Mouse (Mus musculus) CD4-positive, CD25-positive, alpha-beta regulatory T cell, adult 2 months (primary cell): Measurements from ENCODE around the gene Yif1b.
"Not testable (repeated sequence)": the region's sequence is repeated elsewhere in the genome, so short reads cannot be mapped to it uniquely, and the experiment has no call there.

ENCODE experiments used
- DNase-seq: peaks from one replicate; pipeline ENCODE4 v3.0.0-alpha.2; 2012; ENCODE audit warnings: low read depth, low spot score

The Yif1b gene

DNA sequence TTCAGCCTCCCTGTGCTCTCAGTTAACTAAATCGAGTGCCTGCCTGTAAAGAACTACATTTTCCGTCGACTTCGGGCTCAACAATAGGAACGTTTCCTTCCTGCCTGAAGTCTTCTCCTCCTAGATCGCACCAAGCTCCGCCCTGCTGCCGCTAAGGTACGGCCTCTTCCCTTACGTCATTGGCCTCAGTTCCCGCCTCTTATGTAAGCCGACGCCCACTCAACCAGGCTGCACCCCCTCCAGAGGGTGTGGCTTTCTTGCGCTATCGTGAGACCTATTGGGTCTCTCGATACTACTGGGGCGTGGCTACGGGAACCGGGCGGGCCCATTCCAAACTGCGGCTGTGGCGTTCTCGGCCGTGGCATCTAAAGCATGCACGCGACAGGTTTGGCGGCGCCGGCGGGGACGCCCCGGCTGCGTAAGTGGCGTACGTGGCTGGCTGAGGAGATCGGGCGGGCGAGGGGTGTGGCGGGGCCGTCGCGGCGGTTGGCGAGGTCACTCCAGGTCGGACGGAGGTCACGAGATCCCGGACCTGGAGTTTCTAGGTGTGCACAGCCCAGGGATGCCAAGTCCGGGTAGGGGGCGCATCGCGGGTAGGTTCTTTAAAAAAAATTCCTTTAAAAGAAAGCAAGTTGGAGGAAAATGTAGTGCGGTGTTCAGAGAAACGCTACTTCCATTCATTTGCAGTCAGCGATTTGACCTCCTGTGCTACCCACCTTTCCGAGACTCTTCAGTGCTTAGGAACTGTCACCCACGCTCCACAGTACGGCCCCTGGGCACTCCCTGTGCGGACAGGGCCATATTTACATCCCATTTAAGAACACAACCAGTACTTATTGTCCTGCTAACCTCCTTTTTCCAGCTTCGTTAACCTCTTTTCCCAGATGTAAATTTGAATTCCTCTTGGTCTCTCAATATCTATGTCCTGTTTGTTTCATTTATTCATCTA is at the start of gene Yif1b:
Gene Yif1b, plus strand, starts transcription at position 311 of the 949 bp plus-strand sequence.
- peak; percentile 100 for DNase-seq

DNA sequence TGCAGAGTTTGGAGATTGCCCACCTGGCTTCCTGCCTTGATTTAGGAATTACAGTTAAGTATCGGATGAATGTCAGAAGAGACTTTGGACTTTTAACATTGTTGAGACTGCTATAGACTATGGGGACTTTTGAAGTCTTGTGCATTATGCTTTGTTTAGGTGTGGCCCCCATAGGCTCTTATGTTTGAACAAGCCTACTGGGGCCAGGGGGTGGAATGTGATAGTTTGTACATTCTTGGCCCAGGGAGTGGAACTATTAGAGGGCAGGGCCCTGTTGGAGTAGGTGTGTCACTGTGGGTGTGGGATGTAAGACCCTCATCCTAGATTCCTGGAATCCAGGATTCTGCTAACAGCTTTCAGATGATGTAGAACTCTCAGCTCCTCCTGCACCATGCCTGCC is 43.9 kb upstream of the Yif1b start:
- DNase-seq = not testable (repeated sequence)

DNA sequence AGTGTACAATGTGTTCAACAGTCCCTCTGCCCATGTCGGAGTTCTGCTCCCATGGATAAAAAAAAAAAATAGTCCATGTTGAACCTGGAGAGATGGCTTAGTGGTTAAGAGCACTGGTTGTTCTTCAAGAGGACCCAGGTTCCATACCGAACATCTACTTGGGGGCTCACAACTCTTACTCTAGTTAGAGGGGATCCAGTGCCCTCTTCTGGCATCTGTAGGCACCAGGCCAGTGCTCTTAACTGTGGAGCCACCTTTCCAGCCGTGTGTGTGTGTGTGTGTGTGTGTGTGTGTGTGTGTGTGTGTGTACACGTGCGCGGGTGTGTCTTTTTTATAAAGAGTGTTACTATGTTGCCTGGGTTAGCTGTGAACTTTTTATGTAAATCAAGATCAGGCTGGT is 35.6 kb upstream of the Yif1b start:
- DNase-seq = no peak

DNA sequence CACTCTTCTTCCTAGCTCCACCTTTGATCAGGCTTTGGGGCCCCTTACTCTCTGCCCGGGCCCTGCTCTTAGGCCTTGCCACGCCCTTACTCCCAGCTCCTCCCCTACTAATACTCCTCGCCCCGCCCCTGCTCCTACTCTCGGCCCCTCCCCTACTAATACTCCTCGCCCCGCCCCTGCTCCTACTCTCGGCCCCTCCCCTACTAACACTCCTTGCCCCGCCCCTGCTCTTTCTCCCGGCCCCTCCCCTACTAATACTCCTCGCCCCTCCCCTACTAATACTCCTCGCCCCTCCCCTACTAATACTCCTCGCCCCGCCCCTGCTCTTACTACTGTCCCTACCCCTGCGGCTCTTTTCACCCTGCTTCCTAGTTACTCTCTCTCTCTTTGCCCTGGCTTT is 27.1 kb upstream of the Yif1b start:
- DNase-seq = peak; percentile 71

DNA sequence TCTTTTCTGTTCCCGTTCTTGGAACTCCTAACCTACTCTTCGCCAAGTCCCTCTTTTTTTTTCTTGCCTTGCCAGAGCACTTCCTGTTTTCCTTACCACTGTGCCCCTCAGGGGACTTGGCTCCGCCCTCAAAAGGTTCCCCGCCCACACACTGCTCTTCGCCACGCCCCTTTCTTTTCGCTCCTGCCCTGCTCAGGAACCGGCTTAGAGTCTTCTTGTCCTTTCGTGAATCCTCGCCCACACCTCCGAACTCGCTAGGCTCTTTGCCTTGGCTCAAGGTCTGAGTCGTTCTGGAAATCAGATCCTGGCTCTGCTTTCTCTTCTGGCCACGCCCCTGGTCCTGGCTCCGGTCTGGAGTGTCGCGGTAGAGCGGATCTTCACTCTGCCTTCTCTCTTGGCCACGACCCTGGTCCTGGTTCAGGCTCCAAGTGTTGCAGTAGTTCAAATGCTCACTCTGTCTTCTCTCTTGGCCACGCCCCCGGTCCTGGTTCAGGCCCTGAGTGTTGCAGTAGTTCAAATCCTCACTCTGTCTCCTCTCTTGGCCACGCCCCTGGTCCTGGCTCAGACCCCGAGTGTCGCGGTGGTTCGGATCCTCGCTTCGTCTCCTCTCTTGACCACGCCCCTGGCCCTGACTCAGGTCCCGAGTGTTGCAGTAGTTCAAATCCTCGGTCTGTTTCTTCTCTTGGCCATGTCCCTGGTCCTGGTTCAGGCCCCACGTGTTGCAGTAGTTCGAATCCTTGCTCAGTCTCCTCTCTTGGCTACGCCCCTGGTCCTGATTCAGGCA is 26.5 kb upstream of the Yif1b start:
- DNase-seq = peak; percentile 91

DNA sequence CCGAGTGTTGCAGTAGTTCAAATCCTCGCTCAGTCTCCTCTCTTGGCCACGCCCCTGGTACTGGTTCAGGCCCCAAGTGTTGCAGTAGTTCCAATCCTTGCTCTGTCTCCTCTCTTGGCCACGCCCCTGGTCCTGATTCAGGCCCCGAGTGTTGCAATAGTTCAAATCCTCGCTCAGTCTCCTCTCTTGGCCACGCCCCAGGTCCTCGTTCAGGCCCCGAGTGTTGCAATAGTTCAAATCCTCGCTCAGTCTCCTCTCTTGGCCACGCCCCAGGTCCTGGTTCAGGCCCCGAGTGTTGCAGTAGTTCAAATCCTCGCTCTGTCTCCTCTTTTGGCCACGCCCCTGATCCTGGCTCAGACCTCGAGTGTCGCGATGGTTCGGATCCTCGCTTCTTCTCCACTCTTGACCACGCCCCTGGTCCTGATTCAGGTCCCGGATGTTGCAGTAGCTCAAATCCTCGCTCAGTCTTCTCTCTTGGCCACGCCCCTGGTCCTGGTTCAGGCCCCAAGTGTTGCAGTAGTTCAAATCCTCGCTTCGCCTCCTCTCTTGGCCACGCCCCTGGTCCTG is 25.8 kb upstream of the Yif1b start:
- DNase-seq = no peak

DNA sequence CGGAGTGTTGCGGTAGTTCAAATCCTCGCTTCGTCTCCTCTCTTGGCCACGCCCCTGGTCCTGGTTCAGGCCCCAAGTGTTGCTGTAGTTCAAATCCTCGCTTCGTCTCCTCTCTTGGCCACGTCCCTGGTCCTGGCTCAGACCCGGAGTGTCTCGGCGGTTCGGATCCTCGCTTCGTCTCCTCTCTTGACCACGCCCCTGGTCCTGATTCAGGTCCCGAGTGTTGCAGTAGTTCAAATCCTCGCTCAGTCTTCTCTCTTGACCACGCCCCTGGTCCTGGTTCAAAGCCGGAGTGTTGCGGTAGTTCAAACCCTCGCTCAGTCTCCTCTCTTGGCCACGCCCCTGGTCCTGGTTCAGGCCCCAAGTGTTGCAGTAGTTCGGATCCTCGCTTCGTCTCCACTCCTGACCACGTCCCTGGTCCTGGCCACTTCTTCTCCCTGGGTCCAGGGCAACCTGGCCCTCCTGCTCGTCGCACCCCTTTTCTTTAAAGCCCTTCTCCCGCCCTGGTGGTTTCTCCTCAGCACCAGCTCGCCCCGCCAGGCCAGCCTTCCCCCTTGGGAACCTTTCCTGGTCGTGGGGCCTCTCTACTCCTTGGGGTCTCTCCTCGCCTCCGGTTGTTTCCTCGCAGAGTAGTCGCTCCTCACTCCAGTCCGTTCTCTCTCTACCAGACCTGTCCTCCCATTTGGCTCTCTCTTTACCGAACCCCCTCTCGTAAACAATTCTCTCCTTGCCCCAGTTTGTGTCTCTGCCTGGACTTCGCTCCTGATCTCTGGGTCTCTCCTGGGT is 25.2 kb upstream of the Yif1b start:
- not testable (repeated sequence) for DNase-seq

DNA sequence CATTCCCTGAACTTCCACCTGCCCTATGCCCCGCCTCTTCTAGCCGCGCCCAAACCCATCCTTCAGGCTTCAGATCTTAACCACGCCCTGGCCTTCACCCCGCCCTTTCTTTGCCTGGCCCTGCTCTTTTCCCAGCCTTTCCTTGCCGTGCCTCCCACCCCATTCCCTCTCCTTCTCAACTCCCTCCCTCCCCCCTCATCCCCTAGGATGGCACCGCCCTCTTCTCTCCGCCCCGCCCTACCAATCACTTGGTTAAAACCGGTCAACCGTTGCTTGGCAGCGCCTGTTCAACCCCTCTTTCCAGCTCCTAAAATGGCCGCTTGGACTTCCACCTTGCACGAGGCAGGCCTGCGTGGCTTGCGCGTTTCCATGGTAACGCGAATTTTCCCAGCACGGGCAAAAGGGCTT is 24.4 kb upstream of the Yif1b start, which contains the start of gene Catsperg1:
Gene Catsperg1, minus strand, starts transcription at position 361 of the 408 bp plus-strand sequence.
- no peak for DNase-seq

DNA sequence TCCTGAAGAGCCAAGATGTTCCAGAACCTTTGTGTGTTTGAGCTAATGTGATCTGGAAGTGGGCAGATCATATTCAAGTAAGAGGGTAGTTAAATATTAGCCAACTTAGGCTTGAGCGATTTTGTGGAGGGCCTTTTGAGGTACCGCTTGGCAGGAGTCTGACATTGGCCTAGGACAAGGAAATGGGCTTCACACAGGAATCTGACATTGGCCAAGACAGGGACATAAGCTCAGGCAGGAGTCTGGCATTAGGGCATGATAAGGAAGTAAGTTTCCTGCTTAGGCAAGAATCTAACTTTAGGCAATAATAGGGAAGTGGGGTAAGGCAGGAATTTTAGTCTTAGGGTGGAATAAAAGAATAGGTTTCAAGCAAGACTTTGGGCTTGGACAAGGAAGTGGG is 23.9 kb upstream of the Yif1b start:
- no peak for DNase-seq

DNA sequence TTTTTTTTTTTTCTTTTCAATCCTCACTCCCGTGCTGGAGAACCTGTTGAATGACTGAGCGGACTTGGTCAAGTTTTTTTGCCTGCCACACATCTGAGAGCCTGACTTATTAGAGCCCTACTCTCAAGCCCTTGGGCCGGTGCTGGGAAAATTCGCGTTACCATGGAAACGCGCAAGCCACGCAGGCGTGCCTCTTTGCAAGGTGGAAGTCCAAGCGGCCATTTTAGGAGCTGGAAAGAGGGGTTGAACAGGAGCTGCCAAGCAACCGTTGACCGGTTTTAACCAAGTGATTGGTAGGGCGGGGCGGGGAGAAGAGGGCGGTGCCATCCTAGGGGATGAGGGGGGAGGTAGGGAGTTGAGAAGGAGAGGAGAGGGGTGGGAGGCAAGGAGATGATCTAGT is 23.3 kb upstream of the Yif1b start:
- DNase-seq = no peak

DNA sequence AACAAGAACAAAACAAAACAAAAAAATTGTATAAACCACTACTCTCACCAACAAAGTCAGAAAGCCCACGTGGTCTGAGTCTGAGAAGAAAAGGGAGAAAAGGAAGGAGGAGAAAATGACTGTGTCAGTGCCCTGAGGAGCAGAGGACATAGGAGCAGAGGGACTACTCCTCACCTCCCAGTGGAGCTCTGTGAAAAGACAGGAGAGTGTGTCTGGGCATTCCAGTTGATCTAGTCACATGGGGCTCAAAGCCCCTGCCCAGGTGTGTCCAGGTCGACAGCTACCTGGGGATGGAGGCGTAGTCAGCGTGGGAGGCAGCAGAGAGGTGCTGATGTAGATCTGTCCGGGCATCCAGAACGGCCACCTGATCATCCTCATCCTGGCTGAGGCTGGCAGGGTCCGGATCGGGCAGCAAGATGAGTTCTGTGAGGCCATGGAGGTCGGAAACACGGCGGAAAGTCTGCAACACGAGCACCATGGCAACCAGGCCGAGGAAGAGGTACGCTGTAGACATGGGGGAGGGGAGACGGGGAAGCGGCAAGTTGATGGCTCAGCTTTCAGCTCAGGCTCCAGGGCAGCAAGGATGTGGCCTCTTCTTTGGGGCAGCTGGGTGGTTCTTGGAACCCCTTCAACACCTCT is 13.3 kb upstream of the Yif1b start:
- DNase-seq = peak; percentile 58

DNA sequence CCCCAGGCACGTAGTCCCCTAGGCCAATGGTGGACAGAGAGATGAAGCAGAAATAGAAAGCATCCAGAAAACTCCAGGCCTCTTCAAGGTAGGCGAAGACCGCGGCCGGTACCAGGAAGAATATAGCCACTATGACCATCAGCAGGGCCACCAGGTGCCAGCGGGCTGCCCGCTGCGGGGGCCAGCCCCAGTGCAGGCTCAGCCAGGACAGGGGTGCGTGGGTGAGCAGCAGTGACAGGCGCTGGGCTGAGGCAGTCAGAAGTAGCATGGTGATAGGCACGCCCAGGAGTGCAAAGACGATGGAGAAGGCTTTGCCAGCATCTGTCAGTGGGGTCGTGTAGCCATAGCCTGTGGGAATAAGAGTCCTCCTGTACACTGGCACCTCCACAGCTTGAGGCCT is 12.6 kb upstream of the Yif1b start:
- DNase-seq = no peak

DNA sequence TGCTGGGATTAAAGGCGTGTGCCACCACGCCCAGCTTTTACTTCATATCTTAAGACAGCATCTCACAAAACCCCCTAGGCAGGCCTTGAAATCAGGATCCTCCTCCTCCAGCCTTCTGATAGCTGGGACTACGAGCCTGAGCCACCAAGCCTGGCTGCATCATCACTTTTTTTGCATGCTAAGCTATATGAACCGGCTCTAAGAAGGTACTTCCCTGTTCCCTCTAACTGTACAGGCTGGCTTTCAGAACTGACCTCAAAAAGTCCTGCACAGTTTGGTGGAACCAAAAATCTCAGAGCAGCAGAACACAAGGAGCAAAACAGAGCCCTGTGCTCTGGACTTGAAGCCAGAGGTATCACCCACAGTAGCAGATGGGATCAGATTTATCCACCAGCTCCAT is 9.9 kb upstream of the Yif1b start:
- no peak for DNase-seq

DNA sequence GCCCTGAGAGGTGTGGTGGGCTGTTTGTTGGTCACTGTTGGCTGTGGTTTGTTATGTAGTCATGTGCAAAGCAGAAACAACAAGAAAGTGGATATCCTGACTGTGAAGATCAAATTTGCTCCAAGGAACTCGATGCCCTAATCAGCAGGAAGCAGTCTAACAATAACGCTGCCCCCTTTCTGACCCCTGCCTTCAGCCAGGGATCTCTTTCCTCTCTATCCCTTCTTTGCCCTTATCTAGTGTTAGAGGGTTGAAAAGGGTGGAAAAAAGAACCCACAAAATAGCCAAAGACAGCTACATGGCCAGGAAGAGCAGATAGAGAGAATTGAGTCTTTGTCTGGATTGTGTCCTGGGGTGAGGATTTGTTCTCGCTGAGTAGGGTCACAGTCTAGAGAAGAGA is 7.6 kb upstream of the Yif1b start:
- DNase-seq = no peak

DNA sequence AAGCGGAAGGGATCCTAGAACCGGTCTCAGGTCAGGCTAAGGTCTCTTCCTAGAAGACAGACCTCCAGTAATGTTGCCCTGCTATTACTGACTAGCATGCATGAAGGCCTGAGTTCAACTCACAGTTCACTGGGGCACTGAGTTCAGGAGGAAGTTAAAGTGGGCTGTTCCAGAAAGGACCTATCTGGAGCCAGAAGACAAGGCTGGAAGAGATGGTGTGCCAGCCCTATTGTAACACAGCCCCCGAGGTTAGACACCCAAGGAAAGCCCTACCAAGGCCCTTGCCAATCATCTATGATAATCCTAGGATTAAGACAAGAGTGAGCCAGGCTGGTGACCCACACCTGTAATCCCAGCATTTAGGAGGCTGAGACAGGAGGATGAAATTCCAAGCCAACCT is 6.6 kb upstream of the Yif1b start:
- DNase-seq = no peak

DNA sequence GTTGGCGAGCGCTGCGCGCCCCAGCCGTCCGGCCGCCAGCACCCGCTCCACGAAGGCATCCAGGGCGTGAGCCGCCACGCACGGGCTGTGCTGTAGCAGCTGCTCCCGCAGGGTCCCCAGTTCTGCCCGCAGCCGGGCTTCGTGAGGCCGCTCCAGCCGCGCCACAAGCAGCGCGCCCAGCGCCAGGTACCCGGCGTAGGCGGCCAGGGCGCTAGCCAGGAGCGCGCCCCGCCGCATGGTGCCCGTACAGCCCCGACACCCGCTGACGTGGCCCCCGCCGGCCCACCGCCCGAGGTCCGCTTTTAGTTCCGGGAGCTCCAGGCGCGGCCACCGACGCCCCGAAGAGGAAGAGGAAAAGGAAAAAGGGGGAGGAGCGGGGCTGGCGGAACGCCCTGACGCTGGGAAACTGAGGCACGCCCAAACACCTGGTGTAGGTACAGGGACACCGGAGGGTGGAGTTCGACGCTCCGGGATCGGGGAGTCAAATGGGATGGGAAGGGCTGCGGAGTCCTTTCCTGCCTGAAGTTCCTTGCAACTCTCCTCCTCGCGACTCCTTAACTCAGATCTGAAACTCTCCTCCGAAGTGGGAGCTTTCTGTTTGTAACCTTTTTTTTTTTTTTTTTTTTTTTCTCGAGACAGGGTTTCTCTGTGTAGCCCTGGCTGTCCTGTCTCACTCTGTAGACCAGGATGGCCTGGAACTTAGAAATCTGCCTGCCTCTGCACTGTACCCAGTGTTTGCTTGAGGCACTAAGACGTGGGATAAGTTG is 5.7 kb upstream of the Yif1b start, which contains the start of gene Kcnk6:
Gene Kcnk6, minus strand, starts transcription at position 269 of the 767 bp plus-strand sequence.
- DNase-seq = peak; percentile 55

DNA sequence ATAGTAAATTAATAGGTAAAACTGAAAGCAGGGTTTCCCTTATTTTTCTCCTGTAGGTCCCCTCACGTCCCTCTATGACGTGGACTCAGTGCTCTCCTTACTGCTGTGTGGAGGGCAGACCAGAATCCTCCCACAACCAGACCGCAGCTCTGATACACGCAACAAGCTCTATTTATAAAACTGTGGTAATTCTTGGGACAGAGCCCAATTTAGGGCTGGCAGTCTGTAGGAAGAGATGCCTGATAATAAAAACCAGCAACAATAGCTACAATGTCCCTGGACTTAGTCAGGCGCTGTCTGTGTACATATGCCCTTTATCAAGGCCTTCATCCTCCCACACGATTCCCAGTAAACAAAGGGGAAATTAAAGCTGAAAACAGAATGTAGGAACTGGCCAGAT is 4.4 kb upstream of the Yif1b start:
- DNase-seq = no peak

DNA sequence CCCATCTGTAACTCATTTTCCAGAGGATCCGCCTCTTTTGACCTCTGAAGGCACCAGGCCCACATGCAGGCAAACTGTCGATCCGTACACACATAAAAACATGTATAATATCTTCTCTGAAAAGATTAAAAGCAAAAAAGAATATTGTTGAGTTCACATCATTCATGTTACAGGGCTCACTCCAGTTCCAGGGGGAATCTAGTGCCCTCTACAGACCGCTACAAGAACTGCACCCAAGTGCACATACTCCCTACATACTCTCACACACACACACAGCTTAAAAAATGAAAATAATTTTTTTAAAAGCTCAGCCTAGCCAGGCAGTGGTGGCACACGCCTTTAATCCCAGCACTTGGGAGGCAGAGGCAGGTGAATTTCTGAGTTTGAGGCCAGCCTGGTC is 3.5 kb upstream of the Yif1b start:
- DNase-seq = peak; percentile 45

DNA sequence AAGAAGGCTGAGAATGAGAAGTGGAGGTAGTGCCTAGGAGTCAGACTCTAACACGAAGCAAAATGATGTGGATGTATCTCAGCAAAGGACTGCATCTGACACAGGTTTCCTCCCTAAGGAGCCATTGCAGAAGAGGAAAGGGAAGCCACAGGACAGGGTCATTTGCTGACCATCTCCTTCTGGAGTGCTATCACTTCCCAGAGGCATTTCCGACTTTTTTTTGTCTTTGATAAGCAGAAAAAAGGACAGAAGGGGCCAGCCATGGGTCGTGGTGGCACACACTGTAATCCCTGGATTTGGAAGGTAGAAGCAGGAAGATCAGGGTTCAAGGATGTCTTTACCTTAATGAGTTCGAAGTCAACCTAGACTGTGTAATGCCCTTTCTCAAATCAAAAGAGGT is 1.5 kb upstream of the Yif1b start:
- no peak for DNase-seq

DNA sequence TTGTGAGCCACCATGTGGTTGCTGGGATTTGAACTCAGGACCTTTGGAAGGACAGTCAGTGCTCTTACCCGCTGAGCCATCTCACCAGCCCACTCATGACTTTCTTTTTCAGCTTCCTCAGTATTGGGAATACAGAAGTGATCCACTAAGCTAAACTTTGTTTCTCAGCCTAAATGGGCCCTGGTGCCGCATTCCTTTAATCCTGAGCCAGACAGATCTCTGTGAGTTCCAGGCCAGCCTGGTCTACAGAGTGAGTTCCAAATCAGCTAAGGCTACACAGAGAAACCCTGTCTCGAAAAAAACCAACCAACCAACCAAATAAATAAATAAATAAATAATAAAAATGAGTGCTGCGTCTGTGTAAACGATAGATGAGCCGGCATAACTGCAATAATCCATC is 533 bp upstream of the Yif1b start:
- not testable (repeated sequence) for DNase-seq
